In genomic region chr9:14342041-14342668, GRCm38 (mm10) we compare ENCODE assay signal across 8 mouse cellular contexts. TPM values are rescaled to one million over a fixed set of nuclear protein-coding genes. Genes with fewer than 3 reads are reported as not detected.
DNase-seq lines count a peak whose midpoint lies in the region; ATAC-seq and TF ChIP-seq lines count a peak whose summit lies in the region.

No protein-coding gene starts in this region.

- ATAC-seq in forebrain, embryonic 12.5 days (ENCODE audit: low FRiP score) = peak; percentile 81
- peak; percentile 88 for ATAC-seq in hindbrain, embryonic 13.5 days (ENCODE audit: low FRiP score)

- H3K36me3 ChIP-seq in ES-E14 (ENCODE audit: control insufficient read depth, insufficient read depth, low read length, poor library complexity, severe bottlenecking) = no peaks in the 10 kb centered on the region
- no peaks in the 10 kb centered on the region for H3K36me3 ChIP-seq in forebrain, embryonic 12.5 days (replicated peaks)
- no peaks in the 10 kb centered on the region for H3K36me3 ChIP-seq in hindbrain, embryonic 13.5 days

- peak; percentile 76 for DNase-seq in ES-E14 (ENCODE audit: low read depth, low spot score)
- DNase-seq in brain, embryonic 18.5 days (ENCODE audit: low read depth, low spot score) = peak; percentile 20
- peak; percentile 83 to 84 for DNase-seq in layer of hippocampus, postnatal 10 days (ENCODE audit: low spot score in 2 of 2)
- peak; percentile 72 for DNase-seq in lung, postnatal 25 days (ENCODE audit: low spot score)
- DNase-seq in retina, postnatal 1 day = peak; percentile 86
- DNase-seq in urinary bladder, adult 2 months (ENCODE audit: low spot score) = peak; percentile 47

- H3K4me2 ChIP-seq in forebrain, embryonic 12.5 days = no peak overlapping the region
- no peak overlapping the region for H3K4me2 ChIP-seq in hindbrain, embryonic 13.5 days

- in situ Hi-C loops in ES-E14 (cut with MboI; ENCODE audit: low sequenced_read_pairs in 2 of 2, unreplicated experiment in 2 of 2) = loop anchor here (10.0 kb wide), 1 partner anchor 457 kb away; no protein-coding TSS in a partner anchor

- no peak overlapping the region for H3K4me3 ChIP-seq in ES-E14 (ENCODE audit: insufficient read depth in 1 of 2, low read depth in 1 of 2, low read length in 2 of 2, poor library complexity in 1 of 2, severe bottlenecking in 1 of 2)
- H3K4me3 ChIP-seq in forebrain, embryonic 12.5 days (replicated peaks) = no peak overlapping the region
- H3K4me3 ChIP-seq in hindbrain, embryonic 13.5 days = no peak overlapping the region

- no peaks in the 10 kb centered on the region for H3K27me3 ChIP-seq in forebrain, embryonic 12.5 days
- no peaks in the 10 kb centered on the region for H3K27me3 ChIP-seq in hindbrain, embryonic 13.5 days

- H3K27ac ChIP-seq in ES-E14 (ENCODE audit: insufficient read depth, low read depth, low read length, poor library complexity, severe bottlenecking) = no peak overlapping the region
- no peak overlapping the region for H3K27ac ChIP-seq in forebrain, embryonic 12.5 days
- H3K27ac ChIP-seq in hindbrain, embryonic 13.5 days = no peak overlapping the region

- no peaks in the 10 kb centered on the region for H3K9me3 ChIP-seq in ES-E14 (ENCODE audit: control insufficient read depth, insufficient read depth, low read depth, low read length)
- H3K9me3 ChIP-seq in forebrain, embryonic 12.5 days = no peaks in the 10 kb centered on the region
- no peaks in the 10 kb centered on the region for H3K9me3 ChIP-seq in hindbrain, embryonic 13.5 days

- 58% methylated on average over 4 of the region's 4 CpGs for WGBS in forebrain, embryonic 12.5 days
- WGBS in hindbrain, embryonic 13.5 days = 55% methylated on average over 4 of the region's 4 CpGs

- H3K4me1 ChIP-seq in ES-E14 (ENCODE audit: control insufficient read depth in 2 of 2, insufficient read depth in 2 of 2, low read length in 2 of 2, poor library complexity in 1 of 2) = no peaks in the 10 kb centered on the region
- H3K4me1 ChIP-seq in forebrain, embryonic 12.5 days = no peaks in the 10 kb centered on the region
- H3K4me1 ChIP-seq in hindbrain, embryonic 13.5 days (replicated peaks) = no peaks in the 10 kb centered on the region

- H3K9ac ChIP-seq in ES-E14 (ENCODE audit: insufficient read depth, low read depth, low read length, poor library complexity, severe bottlenecking) = no peak overlapping the region
- H3K9ac ChIP-seq in forebrain, embryonic 12.5 days = no peak overlapping the region
- H3K9ac ChIP-seq in hindbrain, embryonic 13.5 days = no peak overlapping the region

TF ChIP-seq in ES-E14, 5 proteins besides CTCF, POLR2A, EP300 and RAD21:
- TF ChIP-seq ZC3H11A (IDR thresholded peaks at IDR 0.05; ENCODE audit: borderline replicate concordance, low read depth, low read length) (peak; percentile 96), CHD2 (IDR thresholded peaks at IDR 0.05; ENCODE audit: low read depth, low read length) (no peak)
TF ChIP-seq in ES-E14: peak in this region for 1.

RNA-seq across cellular contexts. Expression of gene Endod1, which starts 39.2 kb away (rescaled TPM):
- total RNA-seq in ES-E14 (2012; rRNA removed) = 7.6 and 8.9 TPM in 2 replicates
- 6.4 and 6.9 TPM in 2 replicates for polyA plus RNA-seq in forebrain, embryonic 12.5 days (2016; fragmentation: Nextera tagmentation; extraction: Ambion mirVana)
- 13.5 and 16.5 TPM in 2 replicates for polyA plus RNA-seq in hindbrain, embryonic 13.5 days (2015; fragmentation: Nextera tagmentation; extraction: Ambion mirVana)
- total RNA-seq in layer of hippocampus, postnatal 10 days (2021) = 10 to 100 TPM; 38.8 to 43.2 TPM
- 40.2 and 44.1 TPM in 2 replicates for polyA plus RNA-seq in urinary bladder, adult 2 months (2012; rRNA removed)

Comparison
In these comparisons a context has a peak if more than half of its experiments do, and no peak if none do; other contexts are left out.
1. DNase-seq: peak in every context shown above with its lines; median percentile 86 in retina, postnatal 1 day; 84 in layer of hippocampus, postnatal 10 days; 76 in ES-E14; 72 in lung, postnatal 25 days; 47 in urinary bladder, adult 2 months; 20 in brain, embryonic 18.5 days.